Mouse (Mus musculus): ENCODE results near the gene Lrrc74a. TPM values are rescaled to one million over a fixed set of nuclear protein-coding genes. Genes with fewer than 3 reads are reported as not detected.
A peak's percentile ranks its signal among the peaks of the same experiment; 100 is the strongest.

Gene Lrrc74a
- polyA plus RNA-seq, 1 experiment from 2014 or later: not detected

DNA sequence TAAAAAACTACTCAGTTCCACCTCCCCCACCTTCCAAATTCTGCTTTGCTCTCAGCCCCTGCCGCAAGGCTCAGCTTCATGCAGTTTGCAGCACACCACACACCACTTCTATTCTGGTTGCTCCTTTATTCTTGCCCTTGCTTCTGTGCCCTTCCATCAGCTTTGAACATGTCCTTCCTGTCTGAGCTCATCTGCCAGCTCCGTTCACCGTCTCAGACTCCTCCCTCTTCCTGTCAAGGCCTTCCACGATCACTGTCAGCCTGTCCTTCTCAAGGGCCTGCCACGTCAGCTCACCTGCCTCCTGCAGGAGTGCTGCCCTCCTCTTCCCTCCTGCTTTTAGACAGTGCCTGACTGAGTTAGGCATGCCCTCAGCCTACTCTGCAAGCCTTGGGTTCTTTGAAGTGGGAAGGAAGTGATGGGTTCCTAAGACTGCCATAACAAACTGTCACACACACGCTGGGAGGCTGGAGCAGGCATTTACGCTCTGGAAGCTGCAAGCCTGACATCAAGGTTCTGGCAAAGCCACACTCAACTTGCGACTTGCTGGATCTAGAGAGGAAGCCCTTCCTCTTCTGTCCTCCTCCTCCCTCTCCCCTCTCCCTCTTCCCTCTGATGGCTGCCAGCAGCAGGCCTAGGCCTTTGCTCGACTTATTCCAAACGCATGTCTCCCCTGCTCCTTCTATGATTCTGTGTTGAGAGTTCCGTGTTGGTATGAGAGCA, 76.7 kb downstream of the Lrrc74a start:
- Histone ChIP-seq H3K27me3 (ENCODE audit: control insufficient read depth, insufficient read depth, low read length) (no peaks in the 10 kb centered on the region), H3K9me3 (replicated peaks; ENCODE audit: control insufficient read depth, low read length) (no peaks in the 10 kb centered on the region), H3K4me2 (ENCODE audit: low read depth, low read length) (no peak overlapping the region), H3K36me3 (replicated peaks; ENCODE audit: control insufficient read depth, insufficient read depth, low read depth, low read length) (no peaks in the 10 kb centered on the region), H3K4me1 (ENCODE audit: control insufficient read depth, insufficient read depth, low read length) (peaks cover 11% of the 10 kb centered on the region), H3K9ac (replicated peaks; ENCODE audit: low read length) (0 out of 2 replicates have a peak overlapping the region, but pooled peaks have one; percentile 14), H3K4me3 (ENCODE audit: low read depth, low read length) (no peak overlapping the region), H3K27ac (replicated peaks; ENCODE audit: low read depth, low read length) (no peak overlapping the region)
- no peak for ATAC-seq (replicated peaks; ENCODE audit: insufficient number of reproducible peaks, low FRiP score, low TSS enrichment, low read depth)
- WGBS: 50% methylated on average over 11 of the region's 11 CpGs
- no peak for DNase-seq (ENCODE audit: low spot score)

DNA sequence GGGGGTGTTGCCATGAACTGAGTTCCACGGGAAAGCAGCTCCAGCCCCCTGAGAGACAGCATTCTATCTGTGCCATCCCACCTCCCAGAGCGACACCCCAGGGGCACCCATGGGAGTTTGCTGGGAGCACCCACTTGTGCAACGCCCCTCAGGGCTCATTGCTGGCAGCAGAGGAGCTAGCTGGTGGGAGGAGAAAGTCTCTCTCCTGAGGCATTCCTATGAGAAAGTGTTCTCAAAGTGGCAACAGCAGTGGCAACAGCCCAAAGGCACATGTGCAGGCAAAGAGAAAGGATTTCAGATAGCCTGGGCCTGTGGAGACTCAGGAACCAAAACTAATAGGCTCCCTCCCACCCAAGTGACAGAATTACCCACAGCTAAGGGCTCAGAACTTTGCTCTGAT, 78.6 kb downstream of the Lrrc74a start:
- no peaks in the 10 kb centered on the region for H3K27me3 ChIP-seq (ENCODE audit: control insufficient read depth, insufficient read depth, low read length)
- no peak overlapping the region for H3K9ac ChIP-seq (replicated peaks; ENCODE audit: low read length)
- no peak for DNase-seq (ENCODE audit: low spot score)
- no peak for ATAC-seq (replicated peaks; ENCODE audit: insufficient number of reproducible peaks, low FRiP score, low TSS enrichment, low read depth)
- no peak overlapping the region for H3K4me3 ChIP-seq (ENCODE audit: low read depth, low read length)
- peaks cover 8% of the 10 kb centered on the region for H3K4me1 ChIP-seq (ENCODE audit: control insufficient read depth, insufficient read depth, low read length)
- 79% methylated on average over 3 of the region's 3 CpGs for WGBS
- H3K4me2 ChIP-seq (ENCODE audit: low read depth, low read length): no peak overlapping the region
- no peaks in the 10 kb centered on the region for H3K36me3 ChIP-seq (replicated peaks; ENCODE audit: control insufficient read depth, insufficient read depth, low read depth, low read length)
- no peak overlapping the region for H3K27ac ChIP-seq (replicated peaks; ENCODE audit: low read depth, low read length)
- no peaks in the 10 kb centered on the region for H3K9me3 ChIP-seq (replicated peaks; ENCODE audit: control insufficient read depth, low read length)

Other genes starting within 250 kb of the Lrrc74a start
- gene Vash1, start 55.7 kb upstream of the Lrrc74a start, polyA plus RNA-seq (2014; fragmentation: Nextera tagmentation; extraction: Ambion mirVana): 10.4 and 12.3 TPM in 2 replicates
- gene Angel1, start 7.9 kb upstream of the Lrrc74a start, polyA plus RNA-seq (2014; fragmentation: Nextera tagmentation; extraction: Ambion mirVana): 10.9 and 12.6 TPM in 2 replicates
- gene Irf2bpl, start 150.4 kb downstream of the Lrrc74a start, polyA plus RNA-seq (2014; fragmentation: Nextera tagmentation; extraction: Ambion mirVana): 15.5 and 16.4 TPM in 2 replicates
- 30.8 and 33.5 TPM in 2 replicates for gene Cipc, start 212.7 kb downstream of the Lrrc74a start, polyA plus RNA-seq (2014; fragmentation: Nextera tagmentation; extraction: Ambion mirVana)